Mouse (Mus musculus): ENCODE measurements at regions not wholly inside any gene's neighbourhood (a gene's known extent, or its start where the extent isn't known, plus 50 kb on each side); places are given as distances from the start of the nearest gene placed in this dataset.
A peak's percentile ranks its signal among the peaks of the same experiment; 100 is the strongest.

DNA sequence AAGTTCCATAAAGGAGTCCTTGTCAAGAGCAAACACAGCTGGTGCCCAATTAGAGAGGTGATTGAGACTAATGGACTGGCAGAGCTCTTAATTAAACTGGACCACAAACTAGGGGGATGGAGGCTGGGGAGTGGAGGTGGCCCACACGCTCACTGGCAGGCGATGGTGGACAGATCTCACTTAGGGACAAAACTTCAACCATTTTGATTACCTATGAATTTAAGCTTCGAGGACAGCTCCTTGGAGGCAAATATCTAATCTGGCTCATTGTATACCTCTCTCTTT lies 133.8 kb upstream of the Jun start:
- no peak for DNase-seq

DNA sequence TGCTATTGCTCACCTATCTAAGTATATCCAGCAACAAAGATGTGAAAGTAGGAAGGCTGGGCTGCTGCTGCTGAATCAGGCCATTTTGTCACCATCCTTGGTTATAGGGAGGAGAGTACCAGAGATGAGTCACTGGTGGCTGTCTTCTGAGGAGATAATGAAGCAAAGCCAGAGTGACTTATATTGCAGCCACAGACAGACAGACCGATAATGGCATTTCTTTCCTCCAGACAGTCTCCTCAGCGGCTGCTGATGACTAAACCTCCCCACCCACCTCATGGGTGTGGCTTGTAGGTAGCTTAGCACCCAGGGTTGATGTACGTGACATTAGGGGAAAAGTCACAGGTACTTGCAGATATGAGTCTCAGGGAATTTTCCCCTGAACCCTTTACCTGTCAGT lies 136.1 kb upstream of the Jun start:
- DNase-seq = no peak

DNA sequence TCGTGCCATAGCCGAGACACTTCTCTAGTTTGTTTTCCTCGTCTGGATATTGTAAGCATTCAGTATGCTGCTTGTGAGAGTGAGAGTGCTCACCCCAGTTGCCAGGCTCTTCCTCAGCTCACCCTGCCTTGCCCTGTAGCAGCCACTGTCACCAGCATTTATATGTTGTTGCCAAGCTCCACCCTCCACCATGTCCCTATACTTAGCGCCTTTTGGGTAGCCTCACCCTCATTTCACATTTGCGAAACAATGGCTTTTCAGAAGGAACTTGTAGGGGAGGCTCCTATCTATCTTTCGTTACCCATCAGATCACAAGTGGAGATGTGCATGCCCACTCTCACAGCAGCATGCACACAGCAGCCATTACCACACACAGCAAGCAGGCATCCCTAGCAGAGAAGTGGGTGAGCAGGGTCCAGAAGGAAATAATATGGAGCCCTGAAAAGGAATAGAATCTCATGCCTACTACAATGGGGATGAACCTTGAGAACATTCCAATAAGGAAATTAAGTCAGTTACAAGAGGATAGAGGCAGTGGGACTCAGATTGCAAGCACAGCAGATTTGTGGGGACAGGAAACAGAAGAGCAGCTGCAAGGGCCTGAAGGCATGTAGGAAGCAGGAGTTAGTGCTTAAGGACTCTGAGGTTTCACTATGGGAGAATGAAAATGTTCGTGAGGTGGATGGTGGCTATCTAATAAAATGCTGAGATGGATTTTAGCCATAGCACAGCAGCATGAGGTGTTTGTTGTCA lies 139.8 kb upstream of the Jun start:
- no peak for DNase-seq

DNA sequence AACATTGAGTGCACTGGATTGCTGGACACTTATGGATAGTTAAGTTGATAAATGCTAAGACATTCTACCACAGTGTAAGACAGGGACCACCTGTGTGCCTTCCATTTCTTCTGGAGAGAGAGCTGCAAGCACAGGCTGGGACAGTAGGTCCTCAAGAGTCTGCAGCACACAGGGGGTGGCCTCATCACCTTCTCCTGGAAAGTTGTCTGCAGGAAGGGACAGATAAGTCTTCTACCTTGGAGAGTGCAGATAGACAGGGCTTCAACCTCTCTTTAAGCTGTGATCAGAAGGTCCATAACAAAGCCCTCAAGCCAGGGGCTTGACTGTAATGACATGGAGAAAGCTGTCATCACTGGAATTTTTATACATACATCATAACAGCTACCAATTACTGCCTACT lies 140.5 kb upstream of the Jun start:
- no peak for DNase-seq

DNA sequence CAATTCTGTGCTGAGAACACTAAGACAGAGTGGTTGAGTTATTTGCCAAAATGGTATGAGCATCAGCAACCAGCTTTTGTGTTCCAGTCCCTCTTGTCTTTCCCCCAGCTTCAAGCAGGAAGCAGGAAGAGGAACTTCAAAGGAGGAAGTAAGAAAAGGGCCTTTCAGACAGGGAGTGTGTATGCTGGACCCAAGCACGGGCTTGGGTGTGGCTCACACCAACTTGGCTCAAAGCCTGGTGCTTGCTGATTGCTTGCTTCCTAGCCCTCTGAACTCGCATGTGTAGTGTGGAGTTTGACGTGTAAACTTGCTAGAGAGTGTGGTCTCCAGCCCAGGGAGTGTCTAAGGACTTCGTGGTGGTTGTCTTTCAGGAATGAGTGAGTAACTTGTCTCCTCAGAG lies 141.0 kb upstream of the Jun start:
- peak; percentile 66 for DNase-seq

DNA sequence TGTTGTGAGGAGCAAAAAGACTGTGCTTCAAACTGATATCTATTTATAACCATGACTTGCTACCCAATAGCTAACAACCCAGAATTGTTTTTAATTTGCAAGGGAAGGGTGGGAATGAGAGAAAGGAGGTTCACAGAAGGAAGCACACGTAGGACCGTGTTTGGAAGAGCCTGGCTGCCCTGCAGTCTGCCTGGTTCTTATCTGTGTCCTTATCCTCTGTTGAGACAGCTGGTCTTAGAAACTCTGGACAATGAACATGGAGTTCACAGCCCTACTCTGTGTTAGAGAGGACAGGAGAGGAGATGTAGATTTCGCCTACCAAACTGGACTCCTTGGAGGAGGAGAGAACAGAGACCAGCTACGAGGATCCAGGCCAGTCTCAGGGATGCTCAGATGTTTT lies 141.5 kb upstream of the Jun start:
- no peak for DNase-seq

DNA sequence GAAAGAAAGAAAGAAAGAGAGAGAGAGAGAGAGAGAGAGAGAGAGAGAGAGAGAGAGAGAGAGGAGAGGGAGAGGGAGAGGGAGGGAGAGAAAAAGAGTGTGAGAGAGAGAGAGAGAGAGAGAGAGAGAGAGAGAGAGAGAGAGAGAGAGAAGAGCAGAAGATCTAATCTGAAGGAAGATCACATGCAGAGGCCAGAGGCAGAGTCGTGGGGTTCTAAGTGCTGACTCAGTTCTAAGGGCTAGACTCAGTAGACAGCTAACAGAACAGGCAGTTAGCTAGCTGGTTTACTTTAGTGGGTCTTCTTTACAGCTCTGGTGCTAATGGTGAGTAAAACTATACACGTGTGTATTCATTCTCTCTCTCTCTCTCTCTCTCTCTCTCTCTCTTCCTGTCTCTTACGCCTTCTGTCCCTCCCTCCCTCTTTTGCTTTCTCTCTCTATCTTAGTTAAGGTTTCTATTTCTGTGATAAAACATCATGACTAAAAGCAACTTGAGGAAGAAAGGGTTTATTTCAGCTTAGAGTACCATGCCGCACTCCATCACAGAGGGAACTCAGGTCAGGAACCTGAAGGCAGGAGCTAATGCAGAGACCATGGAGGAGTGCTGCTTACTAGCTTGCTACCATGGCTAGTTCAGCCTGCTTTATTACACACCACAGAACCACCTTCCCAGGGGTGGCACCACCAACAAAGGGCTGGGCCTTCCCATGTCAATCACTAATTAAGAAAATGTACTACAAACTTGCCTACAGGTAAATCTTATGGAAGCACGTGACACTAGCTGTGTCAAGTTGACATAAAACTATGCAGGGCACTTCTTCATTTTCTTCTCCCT lies 142.8 kb upstream of the Jun start:
- no peak for DNase-seq

DNA sequence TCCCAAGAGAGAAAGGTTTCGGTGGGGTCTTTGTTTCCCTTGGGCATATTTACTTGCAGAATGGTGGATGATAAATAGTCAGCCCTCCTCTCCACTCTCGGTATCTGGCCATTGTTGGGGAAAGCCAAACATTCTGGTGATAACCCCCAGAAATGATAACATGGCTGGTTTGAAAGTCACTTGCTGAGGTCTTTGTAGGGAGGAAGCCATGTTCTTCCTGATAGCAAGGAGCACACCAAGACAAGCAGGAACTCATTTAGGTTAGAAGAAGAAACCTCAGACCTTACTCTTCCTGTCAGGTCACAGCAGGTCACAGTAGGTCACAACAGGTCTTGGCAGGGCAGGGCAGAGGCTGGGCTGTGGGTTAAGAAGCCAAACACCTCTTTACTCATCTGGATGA lies 144.1 kb upstream of the Jun start:
- DNase-seq = no peak

DNA sequence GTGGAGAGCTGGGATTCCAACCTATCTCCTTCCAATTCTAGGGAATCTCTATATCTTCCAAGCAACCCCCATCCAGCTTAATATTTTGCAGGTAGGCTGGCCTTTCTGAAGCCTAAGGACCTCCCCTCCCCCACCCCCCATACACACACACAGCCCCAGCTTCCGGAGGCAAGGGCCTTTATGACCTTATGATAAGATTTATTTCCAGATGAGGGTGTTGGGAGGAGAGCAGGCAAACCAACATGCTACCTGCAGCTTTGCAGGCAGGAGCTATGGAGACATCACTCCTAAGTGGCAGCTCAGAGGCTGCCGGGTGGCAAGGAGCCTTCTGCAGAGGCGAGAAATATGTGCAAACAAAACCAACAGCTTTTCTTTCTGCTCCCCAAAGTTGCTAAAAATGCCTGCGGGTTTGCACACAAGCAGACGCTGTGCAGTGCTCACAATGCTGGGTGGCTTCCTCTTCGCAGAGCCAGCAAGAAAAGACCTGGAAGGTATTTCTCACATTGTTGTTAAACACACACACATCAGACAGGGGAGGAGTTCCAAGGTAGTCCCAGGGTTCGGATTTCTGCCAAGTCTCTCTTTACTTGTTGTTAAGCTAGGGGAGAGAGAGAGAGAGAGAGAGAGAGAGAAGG lies 145.2 kb upstream of the Jun start:
- DNase-seq = no peak

DNA sequence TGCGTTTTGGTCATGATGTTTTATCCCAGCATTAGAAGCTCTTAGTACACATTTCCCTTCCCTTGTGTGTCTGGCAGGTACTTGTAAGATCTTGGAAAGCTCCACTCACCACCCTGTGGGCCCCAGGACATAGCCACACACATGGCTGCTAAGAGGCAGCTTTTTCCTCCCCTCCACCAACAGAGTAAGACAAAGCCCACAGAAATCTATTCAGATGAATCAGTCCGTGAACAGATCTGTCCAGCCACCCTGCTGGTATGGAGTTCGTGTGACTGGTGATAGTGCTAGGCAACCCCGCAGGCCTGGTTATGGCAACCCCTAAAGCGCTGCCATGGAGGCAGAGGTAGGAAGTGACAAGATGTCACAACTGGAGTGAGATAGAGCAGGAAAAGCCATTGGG lies 147.4 kb upstream of the Jun start:
- no peak for DNase-seq

DNA sequence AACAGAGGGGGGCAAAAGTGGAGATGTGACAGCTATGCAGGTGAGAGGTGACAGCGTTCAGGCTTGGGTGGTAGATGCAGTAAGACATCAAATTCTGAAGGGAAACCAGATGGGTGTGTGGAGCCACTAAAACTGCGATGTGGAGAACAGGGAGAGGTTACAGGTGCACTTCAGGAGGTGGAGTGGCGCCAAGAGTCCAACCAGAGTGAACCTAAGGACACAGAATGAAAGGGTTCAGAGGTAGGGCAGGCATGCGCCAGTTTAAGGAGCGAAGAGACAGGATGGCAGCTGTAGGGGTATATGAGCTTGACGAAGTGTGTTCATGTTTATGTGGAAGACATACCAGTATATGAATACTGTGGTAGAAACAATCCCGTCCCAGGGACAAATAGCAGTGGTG lies 148.1 kb upstream of the Jun start:
- DNase-seq = no peak

DNA sequence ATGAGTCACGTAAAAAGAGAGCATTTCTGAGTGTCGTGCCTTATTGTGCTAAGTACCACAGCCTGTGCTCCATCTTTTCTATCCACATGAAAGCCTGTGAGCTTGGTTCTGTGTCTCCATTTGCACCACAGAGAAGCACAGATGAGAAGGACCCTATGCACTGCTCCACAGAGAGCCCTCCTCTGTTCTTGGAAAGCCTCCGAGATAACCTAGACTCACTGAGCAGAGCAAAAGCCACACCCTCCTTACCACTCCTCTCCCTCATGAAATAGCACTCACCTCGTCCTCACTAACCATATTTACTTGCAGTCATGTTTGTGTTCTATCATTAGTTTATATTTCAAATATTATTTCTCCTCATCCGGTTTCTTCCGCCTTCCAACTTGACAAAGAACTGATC lies 150.5 kb upstream of the Jun start:
- DNase-seq = no peak

DNA sequence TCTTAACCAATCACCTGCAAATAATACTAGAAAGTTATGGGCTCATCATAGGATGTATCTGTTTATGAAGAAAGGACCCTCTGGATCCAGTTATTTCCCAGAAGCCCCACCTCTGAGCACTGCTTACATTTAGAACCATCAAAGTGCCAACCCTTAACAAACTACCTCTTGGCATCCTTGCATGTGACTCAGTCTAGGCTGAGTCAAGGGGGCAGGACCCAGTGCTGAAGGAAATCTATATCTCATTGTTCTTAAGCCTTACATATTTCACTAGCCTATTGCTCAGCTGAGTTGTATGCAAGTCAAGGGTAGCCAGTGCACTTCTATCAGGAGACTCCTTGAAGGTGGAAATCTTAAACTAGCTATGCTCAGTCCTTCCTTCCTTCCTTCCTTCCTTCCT lies 151.6 kb upstream of the Jun start:
- DNase-seq = no peak

DNA sequence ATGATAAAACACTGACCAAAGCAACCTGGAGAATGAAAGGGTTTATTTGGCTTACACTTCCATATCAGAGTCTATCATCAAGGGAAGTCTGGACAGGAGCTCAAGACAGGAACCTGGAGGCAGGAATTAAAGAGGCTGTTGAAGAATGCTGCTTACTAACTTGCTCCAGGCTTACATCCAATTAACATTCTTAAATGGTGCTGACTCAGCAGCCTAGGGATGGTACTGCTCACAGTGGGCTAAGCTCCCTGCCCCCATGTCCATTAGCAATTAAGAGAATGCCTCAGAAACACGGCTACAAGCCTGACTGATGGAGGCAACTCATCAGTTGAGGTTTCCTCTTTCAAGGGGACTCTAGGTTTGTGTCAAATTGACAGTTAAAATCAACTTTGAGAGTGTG lies 153.3 kb upstream of the Jun start:
- no peak for DNase-seq

DNA sequence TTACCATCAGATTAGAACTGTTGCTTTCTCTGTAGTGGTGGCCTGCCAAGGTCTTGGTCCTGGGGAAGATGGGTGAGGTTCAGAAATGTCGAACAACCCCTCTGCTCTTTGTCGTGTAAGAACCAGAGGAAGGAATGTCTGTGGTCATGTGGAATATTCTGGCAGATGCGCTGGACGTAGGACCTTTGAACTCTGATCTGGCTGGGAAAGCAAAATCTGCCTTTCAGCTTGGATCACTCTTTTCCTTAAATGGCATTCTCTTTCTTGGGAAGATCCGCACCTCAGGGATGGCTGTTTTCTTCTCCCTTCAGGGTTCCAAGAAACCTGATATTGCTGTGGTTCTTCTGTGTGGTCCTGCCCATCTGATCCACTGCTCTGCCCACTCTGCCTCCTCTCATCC lies 155.8 kb upstream of the Jun start:
- no peak for DNase-seq

DNA sequence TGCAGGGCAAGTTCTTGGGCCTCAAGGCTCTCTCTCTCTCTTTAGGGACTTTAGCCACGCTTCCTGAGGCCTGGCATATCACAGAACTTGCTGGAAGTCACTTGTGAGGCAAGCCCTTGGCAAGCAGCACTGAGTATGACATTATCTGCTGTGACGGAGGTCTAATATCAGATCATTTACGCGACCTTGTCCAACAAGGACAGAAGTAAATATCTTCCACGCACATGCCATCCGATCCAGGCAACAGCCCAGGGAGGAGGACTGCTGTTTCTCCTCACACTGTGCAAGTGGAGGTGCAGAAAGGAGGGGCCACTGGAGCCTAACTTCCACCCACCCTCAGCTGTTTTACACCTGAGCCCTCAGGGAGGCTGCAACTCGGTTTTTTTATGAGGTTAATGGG lies 156.8 kb upstream of the Jun start:
- DNase-seq = no peak

DNA sequence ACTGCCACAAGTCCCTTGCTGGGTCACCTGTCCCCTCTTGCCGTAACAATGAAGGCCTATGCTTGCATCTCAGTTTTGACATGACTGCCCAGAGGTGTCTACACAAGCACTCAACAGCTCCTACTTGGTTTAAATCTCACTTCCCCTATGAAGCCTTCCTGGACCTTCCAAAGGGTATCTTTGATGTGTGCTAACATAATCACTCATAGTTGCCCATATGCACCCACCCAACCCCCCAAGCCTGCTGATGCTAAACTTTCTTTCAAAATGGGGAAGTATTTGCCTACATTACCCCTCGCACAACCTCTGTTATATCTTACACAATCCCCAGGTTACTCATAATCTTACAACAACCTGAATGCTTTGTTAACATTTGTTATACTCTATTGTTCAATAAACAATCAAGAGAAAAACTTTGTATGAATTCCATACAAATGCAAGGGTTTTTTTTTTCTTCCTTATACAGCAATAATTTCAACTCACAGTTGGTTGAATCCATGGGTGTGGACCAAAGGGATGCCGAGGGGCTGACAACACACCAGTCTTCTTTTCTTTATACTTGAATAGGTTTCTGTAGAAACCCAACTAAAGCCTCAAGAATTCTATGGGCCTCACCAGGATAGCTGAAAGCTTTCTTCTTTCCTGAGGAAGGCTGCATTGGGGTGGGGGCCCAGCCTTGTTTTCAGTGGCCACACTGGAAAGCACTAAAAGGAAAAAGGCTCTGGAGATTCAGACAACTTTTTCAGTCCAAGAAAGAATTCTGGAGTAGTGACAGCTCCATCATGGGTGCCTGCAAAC lies 157.5 kb upstream of the Jun start:
- DNase-seq = no peak

DNA sequence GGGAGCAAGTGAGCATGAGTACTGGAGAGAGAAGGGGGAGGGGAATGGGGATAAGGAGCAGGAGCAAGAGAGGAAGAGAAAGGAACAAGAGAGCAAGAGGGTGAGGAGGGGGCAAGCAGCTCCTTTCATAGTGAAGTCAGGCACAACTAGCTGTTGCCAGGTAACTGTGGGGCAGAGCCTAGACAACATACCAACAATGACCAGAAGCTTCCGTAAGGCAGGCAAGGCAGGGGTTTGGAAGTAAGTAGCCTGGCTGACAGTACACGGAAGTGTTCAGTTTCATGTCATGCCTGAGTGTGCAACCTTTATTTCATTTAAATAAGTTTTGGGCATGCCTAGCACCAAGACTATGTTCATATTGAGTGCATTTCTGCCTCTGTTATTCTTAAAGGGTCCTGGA lies 160.5 kb upstream of the Jun start:
- DNase-seq = no peak

DNA sequence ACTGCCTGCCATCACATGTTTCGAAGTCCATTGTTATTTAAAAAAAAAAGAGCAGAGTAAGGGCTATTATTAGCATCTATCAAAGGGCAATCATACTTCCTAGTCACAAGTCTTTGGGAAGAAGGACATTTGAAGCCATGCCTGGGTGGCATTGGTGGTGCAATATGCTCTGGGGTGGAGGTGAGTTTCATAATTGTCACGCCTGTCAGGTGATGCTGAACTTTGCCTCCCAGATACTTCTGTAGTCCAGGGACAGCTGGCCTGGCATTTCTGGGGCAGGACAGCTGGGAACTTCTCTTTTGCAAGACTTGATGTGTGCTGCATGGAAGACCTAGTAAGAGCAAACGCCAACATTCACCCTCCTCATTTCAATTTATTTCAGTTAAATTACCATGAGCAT lies 161.0 kb upstream of the Jun start:
- DNase-seq = no peak

DNA sequence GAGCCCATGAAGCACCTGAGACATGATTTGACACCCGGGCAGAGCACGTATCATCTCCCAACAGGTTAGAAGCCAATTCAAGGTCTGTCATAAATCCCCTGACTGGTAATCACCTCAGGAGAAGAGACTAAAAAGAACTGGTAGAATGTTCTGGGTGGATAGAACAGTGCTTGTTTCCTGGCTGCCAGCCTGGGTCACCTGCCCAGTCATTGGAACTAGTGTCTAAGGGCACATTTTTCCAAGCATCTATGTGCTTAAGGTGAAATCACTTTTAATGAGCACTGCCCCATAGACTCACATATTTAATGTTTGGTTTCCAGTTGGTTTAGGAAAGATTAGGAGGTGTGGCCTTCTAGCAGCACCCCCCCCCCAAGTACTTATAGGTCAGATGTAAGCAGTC lies 162.0 kb upstream of the Jun start:
- DNase-seq = no peak

DNA sequence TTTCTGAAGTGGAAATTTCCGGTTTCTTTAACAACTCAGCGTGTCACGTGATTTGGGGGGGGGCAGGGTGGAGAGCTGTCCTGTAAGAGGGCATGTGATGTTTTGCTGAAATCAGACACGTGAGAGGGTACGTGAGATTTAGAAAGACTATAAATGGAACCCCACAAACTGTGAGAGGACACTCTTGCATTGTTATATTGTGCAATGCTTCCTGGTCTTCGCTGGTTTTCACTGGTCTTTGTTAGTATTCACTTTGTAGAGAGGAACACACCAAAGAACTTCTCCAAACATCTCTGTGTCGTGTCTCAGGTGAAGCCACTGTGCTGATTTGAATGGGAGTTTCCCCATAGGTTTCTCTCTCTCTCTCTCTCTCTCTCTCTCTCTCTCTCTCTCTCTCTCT lies 163.2 kb upstream of the Jun start:
- DNase-seq = no peak

DNA sequence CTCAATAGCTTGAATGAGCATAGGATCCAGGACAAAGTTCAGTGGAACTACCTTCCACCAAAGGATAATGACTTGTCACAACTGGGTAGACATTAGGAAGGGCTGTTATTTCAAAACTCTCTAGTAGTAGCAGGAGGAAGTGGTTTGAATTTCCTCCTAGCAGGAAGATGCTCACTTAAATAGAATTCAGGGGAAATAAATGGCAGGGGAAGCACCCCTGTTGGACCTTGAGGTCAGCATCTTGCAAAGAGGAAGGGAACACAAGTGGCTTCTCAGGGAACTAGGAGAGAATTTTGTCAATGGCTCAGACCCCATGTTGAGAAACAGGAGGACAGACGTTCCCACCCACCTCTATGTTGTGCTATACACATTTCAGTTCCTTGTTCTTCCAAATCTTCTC lies 178.4 kb upstream of the Jun start:
- no peak for DNase-seq

DNA sequence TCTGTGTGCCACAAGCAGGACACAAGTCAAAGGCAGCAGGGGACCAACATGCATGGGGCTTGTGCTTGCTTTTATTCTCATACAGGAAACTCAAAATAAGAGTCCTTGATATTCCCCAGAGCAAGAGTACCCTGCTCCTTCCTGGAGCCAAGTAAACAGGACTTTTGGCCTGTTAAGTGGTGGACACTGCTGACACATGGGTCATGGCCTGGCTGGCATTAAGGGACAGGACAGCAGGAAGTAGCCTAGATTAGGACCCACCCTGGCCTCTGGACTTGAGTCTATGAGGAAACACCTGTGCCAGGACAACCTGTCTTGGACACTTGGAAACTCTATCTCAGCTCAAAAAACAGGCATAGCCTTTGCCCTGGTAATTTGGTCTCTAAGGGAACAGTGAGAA lies 181.0 kb upstream of the Jun start:
- no peak for DNase-seq

Measured in heart, postnatal 4 days (tissue).